Mouse (Mus musculus) gastrocnemius, adult 18-20 months (tissue): ENCODE results near the gene St8sia4. TPM values are rescaled to one million over a fixed set of nuclear protein-coding genes. Genes with fewer than 3 reads are reported as not detected.

Source experiments
- DNase-seq: peaks from one replicate; pipeline ENCODE4 v3.0.0; 2021; ENCODE audit warnings: low spot score
- long read RNA-seq, 2 experiments: library from polyadenylated mRNA; stranded (forward); transcript quantifications; one replicate each; pipeline ENCODE4 v2.0.0; 2021
- total RNA-seq, 2 experiments: library from RNA; stranded (reverse); gene quantifications; 2 replicates each; pipeline ENCODE4 v1.2.3; 2021

The St8sia4 gene
- 1 to 10 TPM in 1 of 2 experiments, under 1 TPM in 1; 0.89 to 1.5 TPM for total RNA-seq
- long read RNA-seq, experiment 1: 0 reads
- long read RNA-seq, experiment 2: 0 reads

DNA sequence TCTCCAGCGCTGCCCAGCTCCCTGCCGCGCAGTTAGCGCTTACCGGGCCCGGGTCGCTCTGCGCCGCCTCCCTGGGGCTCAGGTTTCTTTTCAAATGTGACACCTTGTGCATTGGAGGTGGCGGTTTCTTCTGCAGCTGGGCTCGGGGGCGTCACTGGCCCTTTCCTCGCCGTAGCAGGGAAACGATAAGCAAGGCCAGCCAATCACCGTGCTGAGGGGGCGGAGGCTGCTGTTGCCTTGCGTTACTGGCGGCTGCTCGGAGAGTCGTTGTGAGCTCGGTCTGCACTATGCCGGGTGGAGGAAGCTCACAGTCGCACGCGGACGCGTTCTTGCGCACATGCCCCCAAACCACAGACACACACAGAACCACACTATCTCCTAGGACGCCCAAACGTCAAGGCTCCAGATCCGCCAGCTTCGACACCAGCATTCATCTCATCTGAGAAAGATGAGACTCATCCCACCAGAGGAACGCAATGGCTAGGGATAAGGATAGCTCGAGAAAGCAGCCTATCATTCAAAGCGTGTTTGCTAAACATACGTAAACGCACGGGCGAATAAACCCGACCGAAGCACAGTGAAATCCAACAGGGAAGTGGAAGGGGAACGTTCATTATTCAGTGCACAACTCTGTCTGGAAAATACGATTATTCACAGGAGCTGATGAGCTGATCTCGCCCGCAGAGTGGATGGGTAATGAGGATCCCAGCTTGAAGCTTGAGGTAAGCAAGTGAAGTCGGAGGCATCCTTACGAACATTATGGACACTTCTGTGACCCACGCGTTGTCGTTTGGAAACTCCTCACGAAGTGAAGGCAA, at the start of gene St8sia4:
St8sia4 (minus strand) TSS at position 137 of the 818 bp plus-strand sequence.
- peak; percentile 56 for DNase-seq

- no peak for DNase-seq
Observed at GRCm38 (mm10) chr1:95709181-95709580, 41.8 kb upstream of the St8sia4 start.

GRCm38 (mm10) chr1:95699903-95700302, 32.5 kb upstream of the St8sia4 start:
- no peak for DNase-seq

DNA sequence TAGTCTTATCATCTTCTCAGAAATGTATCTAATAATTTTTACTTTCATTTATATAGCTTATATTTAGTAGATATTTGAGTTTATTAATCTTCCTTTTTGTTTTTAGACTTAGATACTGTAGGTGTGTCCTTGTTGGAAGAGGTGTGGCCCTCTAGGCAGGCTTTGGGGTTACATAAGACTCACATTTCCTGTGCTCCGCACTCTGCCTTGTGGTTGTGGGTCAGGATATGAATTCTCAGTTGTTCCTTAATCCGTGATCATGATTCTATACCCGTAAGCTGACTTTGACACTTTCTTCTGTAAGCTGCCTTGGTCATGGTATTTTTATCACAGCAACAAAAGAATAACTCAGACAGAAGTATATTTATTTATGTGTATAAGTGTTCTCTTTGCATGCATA, 6.7 kb upstream of the St8sia4 start:
- no peak for DNase-seq

GRCm38 (mm10) chr1:95668253-95668805, 958 bp upstream of the St8sia4 start:
- DNase-seq: no peak

DNA sequence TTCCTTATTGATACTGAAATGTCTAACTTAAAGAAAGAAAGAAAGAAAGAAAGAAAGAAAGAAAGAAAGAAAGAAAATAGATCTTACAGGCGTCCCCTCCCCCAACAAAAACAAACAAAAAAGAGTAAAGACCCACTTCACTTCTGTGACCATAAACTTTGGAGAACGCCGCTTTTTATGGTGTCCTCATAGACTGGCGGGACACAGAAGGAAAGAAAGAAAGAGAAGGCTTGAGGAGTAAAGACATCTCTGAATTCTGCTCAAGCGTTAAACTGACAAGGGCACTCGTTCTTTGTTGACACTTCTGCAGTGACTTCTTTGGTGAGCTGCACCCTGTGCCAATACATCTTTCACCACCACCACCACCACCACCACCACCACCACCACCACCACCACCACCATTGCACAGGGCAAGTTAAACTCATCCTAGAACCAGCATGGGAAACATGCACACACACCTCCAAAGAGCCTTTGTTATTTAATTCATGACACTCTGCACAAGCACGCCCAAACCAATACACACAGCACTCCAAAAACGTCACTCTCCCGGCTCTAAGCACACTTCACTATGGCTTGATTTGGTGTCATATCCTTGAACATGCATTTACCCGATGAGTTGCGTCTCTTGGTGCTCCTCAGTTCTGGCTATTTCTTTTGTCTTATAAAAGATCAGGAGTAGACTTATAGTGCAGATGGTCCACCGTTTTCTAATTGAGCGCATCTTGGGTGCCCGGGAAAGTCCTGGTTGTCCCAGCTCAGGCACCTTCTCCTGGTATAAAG, 640 bp downstream of the St8sia4 start:
- no peak for DNase-seq

DNA sequence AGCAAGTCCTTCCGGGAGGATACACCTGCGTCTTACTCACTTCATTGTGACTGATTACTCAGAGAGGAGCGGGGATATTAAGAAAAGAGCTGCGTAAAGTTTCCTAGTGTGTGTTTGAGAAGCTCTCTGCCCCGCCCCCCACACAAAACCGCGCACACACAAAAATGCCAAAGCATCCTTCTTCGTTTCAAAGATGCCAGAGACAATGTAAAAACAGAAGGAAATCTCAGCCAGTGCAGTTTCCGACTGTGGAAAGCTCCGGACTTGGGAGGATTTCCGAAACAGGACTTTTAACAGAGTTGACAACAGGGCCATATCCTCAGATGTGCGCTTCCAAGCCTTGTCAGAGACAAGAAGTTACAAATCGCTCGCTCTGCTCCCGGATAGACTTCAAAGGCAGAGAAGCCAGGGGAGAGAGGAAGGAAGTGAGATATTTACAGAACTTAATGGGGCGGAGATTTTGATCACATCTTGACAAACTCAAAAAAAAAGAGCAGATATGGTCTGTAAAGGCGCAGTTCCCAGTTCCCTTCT, 1.4 kb downstream of the St8sia4 start:
- DNase-seq: no peak

GRCm38 (mm10) chr1:95664969-95665702, 2.2 kb downstream of the St8sia4 start:
- DNase-seq: no peak

DNA sequence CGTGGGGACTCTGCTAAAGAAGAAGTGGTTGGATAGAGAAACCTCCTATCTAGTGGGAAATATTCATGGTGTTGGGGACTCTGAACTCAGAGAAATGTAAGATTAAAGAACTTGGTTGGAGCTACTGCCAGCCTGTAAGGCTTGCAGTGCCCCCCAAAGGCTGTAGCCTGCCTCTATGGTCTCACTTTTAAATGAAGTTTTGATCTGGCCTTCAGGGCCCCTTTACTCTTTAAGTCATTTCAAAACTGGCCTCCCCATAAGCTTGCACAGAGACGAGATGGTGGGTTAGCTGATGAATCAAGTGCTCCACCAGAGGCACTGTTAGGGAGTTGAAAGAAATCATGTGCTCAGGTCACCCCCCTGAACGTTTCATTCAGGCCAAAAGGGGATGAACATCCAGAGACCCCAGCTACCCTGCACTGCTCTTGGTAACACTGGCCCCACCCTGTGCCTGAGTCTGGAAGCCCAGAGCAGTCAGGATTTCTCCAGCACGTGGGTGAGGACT, 3.0 kb downstream of the St8sia4 start:
- no peak for DNase-seq

DNA sequence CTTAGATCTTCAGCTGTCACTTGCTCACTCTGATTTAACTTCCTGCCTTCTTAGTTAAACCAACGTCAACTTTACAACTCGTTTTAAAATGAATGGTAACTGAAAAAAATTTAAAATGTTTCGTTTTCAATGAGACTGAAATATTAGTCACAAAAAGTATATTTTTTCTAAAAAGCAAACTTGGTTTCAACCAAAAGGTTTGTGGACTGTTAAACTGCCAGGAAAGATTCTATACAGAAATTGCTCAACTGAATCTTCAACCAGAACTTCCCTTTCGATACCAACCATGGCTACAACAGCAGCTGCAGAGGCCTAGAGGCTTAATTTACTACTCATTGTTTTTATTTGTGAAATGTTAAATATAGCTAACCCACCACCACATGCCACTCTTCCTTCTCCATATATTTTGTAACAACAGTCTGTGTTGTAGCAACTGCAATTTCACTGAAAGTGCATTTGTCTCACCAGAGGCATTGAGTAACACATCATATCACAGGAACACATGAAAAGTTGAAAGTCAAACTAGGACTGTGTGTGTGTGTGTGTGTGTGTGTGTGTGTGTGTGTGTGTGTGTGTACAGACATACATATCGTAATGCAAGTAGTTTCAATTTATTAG, 10.2 kb downstream of the St8sia4 start:
- DNase-seq: no peak

DNA sequence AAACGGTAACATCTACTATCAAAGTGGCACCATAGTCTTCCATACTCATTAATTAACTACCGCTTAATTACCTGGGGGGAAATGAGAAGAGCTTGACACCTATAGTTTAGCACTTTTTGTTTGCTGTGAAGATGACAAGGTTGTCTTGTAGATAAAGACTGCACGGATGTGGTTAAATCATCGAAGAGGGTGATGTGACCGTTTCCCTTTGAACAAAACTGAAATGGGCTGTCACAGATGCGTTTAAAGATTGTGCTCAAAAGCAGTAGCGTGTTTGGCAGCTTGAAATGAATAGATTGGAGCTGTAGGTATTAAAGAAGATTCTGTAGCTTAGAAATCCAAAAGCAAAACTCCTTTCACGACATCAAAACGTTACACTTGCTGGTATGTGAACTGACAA, 11.8 kb downstream of the St8sia4 start:
- DNase-seq: no peak

DNA sequence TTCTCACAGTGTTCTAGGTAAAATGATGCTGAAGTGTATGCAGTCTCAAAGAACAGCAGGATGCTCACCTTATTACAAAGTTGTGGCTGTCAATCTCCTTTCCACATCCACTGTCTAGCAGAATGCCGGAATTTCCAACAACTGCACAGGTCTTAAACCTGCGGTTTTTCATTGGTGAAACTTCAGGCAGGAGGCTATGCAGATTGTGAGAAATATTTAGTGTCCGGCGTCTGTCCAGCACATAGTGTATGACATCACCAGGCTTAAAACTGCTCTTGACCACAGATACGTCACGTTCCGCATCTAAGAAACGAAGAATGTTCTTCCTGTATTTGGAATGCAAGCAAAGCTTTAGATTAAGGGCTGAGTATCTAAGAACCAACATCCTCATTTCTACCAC, 13.9 kb downstream of the St8sia4 start:
- no peak for DNase-seq

DNA sequence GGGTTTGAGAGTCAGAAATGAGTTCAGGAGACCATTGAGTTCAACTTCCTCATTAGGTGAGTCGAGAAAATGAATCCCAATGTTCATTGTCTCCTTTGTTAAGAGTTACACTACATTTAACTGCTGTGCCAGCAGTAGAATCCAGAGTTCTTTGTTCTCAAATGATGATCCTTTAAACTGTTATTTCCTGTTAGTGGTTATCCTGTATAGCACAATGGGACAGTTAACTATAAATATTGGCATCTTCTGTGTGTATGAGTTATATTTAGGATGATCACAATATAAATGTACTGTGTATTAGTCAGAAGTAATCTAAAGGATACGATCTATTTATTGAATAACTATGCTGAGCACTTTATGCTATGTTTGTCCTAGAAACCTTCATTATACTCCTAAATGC, 23.1 kb downstream of the St8sia4 start:
- DNase-seq: no peak

DNA sequence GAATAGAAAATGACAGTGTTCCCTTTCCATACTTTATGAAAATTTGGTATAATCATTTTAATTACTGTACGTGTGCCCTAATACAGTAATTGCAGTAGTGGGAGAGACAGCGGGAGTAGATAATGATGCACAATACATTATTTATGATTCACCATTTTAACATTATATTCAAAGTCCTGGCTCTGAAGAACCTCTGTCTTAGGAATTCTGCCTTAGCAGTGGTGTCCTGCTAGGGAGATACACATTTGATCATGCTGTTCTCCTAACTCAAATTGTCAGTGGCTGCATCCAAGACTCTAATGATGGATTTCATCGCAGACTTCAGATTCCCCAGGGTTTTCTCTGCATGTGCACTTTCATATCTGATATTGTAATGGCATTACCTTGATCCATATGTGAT, 28.4 kb downstream of the St8sia4 start:
- no peak for DNase-seq

GRCm38 (mm10) chr1:95624376-95624775, 43.0 kb downstream of the St8sia4 start:
- DNase-seq: no peak

DNA sequence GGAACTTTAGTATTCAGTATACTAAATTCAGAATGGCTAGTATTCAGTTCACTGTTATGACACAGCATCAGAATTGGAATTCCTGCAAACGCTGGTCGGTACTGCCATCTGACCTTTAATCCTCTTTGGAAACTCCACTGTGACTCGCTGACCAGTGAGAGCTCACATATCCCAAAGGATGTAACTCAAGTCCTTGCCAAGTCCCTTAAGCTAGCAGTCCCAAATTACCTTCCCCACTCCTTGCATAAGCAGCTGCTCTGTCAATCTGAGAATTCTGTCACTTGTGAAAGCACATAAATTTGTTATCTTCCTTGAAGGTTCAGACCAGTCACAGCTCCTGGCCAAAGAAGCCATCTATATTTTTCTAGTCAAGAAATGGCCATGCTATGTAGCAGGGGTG, 48.7 kb downstream of the St8sia4 start:
- no peak for DNase-seq

- DNase-seq: no peak
Observed at GRCm38 (mm10) chr1:95618125-95618524, 49.2 kb downstream of the St8sia4 start.

GRCm38 (mm10) chr1:95610017-95610416, 57.4 kb downstream of the St8sia4 start:
- no peak for DNase-seq

- no peak for DNase-seq
Observed at GRCm38 (mm10) chr1:95609045-95609444, 58.3 kb downstream of the St8sia4 start.

DNA sequence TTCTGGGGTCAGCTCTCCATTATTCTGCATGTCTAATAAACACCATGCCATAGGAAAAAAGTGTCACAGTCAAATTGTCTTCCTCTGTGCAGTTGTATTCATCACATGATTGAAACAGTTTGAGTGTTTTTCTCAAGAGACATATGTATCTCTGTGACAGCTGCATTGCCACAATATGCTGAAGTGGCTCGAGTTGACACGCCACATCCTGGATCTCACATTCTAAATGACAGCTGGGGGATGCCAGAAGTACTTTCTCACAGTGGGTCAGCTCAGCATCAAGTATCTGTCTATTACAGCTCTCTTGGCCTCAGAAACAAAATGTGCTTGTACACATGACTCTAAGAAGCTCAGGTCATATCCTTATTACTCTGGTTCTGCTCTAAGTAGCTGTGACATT, 61.9 kb downstream of the St8sia4 start:
- no peak for DNase-seq

- no peak for DNase-seq
Observed at GRCm38 (mm10) chr1:95598108-95598507, 69.3 kb downstream of the St8sia4 start.
